Mouse (Mus musculus) MEL-GATA-1-ER (cell line): ENCODE data around the gene Mcoln1.

Experiments used
- DNase-seq: peaks from one replicate; pipeline ENCODE4 v3.0.0-alpha.2; 2012; ENCODE audit warnings: low read depth; ENCODE audit errors: extremely low read depth

The Mcoln1 gene

DNA sequence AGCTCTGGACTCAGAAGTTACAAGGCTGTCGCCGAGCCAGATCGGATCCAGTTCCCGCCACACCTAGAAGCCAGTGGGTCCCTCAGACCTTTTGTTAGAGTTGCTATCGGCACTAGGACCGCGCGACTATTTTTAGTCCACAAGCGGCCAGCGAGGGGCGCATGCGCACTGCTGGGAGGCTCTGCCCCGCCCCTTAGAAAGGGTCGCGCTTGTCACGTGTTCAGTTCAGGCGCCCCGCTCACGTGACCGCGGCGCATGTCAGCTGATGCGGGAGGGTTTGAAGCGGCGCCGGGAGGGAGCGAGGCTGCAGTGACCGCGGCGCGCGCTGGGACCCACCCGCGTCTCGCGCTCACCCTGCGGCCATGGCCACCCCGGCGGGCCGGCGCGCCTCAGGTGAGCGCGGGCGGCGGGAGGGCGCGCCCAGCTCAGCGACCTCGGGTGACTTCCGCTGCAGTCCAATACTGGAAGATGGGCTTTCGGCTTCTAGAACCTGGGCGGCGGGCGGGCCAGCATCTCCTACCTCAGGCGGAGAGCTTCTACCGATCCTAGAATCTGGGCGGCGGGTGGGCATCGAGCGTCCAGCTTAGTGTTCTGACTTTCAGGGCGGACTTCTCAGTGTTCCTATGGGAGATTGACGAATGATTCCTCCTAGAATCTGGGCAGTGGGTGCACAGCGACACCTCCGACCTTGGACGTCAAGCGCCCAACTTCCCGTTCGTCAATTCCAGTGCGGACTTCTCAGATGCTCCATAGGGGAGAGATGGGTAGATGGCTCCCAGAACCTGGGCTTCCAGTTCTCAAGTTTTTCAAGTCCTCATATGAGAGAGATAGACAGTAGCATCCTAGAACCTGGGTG, at the start of gene Mcoln1:
Gene Mcoln1 (plus strand): TSS at position 223 of the 856 bp plus-strand sequence.
- peak; percentile 89 for DNase-seq

DNA sequence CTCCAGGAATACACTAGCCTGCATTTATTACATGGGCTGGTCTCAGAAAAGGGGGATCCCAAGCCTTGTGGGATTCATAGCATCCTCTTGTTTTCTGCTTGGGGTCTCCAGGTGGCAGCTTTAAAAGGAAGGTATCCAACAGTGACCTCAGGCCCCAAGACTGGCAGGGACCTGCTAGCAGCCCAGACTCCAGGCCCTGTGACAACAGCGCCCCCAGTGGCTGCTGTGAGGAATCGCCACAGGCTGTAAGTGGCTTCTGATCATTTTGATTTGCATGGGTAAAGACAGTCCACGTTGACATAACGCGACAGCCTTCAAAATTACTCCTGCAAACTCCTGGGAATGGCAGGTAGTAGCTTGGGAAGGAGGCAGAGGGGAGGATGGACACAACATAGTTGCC, 49.6 kb upstream of the Mcoln1 start:
- DNase-seq, result peak; percentile 21

DNA sequence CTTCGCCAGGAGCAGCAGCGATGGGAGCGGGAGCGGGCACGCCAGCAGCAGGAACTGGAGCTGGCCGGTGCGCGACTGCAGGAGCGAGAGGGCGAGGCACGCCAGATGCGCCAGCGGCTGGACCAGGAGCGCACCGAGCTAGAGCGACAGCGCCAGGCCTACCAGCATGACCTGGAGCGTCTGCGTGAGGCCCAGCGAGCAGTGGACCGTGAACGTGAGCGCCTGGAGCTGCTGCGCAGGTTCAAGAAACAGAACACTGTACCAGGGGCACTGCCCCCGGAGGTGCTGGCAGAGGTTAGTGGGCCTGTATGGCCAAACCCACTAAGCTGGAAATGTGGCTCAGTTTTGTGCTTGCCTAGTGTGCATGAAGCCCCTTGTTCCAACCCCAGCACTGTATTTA, 48.3 kb upstream of the Mcoln1 start:
- DNase-seq, result no peak

DNA sequence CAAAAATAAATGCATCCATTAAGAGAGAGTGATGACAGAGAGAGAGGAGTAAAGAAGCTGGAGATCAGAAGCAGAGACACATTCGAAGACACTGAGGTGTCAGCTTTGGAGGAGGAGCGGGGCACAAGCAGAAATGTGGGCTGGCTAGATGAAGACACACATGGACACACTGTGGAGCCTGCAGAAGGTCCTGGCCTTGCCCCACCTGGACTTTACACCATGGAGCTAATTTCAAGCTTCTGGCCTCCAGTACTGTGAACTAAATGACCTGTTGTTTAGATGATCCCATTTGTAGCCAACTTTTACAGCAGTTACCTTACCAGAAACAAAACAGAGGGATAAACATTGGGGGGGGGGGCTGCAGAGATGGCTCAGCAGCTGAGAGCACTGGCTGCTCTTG, 37.0 kb upstream of the Mcoln1 start:
- no peak for DNase-seq

DNA sequence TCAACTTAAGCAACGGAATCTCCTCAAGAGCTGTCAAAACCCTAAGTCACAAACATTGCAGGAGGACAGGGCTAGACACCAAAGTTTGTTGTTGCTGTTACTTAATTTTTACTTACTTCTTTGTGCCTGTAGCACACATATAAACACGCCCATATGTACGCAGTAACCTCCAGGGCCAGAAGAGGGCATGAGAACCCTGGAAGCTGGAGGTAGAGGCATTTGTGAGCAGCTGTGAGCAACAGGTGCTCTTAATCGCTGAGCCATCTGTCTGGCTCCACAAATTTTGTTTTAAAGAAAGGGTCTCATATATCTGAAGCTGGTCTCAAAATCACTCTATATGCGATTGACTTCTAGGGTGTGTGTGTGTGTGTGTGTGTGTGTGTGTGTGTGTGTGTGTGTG, 35.9 kb upstream of the Mcoln1 start:
- peak; percentile 30 for DNase-seq

DNA sequence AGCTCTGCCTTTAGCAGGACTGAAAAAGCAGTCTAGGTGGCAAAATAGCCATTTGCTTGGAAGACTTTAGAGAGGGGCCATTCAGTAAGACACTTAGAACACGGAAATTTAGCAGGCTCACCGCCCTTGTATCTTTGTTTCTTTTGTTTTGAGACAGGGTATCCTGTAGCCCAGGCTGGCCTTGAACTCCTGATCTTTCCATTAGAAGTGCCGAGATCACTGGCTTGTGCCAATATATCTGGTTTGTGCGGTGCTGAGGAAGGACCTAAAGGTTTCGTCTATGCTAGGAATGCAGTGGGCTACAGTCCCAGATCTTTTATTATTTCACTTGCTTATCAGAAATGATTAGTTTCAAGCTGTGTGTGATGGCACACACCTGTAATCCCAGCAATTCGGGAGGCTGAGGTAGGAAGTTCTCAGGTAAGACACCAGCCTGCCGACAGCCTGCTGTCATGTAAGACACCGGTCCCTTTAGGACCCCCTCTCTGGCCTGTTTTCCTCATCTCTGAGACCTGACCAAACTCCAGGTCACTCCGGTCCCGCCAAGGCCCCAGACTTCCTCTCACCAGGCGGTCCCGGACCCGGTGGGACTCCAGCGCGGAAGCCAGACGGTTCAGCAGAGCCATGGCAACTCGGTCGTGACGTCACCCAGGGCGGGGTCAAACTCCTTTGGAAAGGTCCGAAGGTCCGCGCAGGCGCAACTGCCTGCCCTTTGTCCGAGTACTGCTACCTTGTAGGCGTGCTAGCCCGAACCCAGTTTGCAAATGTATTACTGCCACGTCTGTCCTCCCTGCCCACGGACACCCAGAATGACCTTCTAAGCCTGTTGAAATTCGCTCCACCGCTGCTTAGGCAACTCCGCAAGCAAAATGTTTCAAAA, 33.0 kb upstream of the Mcoln1 start, which contains the start of gene Pex11g:
Gene Pex11g (minus strand): TSS at position 675 of the 880 bp plus-strand sequence.
- peak; percentile 68 for DNase-seq

DNA sequence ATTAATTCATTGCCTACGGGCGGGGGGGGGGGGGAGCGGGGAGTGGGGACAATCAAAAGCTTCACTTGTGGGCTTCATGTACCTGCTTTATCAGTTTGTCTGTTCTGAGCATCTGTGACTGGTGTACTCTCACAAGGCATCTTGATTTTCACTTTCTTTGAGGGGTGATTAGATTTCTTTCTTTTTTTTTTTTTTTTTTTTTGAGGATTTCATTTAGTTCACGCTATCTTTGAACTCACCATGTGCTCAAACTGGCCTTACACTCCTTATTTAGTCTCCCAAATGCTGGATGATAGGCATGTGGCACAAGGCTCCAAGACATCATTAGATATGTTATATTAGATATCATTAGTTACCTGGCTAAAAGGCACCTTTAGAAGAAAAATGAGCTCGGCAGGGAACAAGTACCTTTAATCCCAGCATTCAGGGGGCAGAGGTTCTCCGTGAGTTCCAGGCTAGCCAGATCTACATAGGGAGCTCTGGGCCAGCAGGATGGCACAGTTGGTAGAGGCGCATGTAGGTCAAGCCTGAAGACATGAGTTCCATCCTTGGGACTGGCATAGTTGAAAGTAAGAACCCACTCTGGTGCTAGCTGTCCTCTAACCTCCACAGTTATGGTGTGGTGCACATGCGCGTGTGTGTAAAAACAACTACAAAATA, 32.2 kb upstream of the Mcoln1 start:
- no peak for DNase-seq

DNA sequence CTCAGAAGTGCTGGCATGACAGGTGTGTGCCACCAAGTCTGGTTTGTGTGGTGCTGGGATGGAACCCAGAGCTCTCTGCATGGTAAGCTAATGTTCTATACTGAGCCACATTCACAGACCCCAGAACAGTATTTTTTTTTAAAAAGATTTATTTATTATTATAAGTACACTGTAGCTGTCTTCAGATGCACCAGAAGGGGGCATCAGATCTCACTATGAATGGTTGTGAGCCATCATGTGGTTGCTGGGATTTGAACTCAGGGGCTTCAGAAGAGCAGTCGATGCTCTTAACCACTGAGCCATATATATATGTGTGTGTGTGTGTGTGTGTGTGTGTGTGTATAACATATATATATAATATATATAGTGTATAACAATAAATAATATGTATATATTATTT, 31.4 kb upstream of the Mcoln1 start:
- DNase-seq, result peak; percentile 22

DNA sequence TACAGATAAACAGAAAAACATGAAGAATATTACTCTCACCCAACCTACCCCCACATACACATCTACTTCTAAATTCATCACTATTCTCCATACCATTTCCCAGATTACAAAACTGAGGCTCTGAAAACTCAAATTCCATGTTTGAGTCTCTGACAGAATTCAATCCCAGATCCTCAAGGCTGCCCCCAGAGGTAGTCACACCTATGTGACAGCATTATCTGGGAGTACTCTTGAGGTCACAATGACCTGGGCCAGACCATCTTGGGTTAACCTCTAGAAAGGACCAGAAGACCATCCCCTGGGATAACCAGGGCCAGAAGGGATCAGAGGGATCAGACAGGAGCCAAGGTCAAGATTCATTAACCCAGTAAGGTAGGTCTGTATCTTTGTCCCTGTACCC, 29.7 kb upstream of the Mcoln1 start, which contains the start of gene Tex45:
Gene Tex45 (plus strand): TSS at position 301 of the 400 bp plus-strand sequence.
- no peak for DNase-seq

DNA sequence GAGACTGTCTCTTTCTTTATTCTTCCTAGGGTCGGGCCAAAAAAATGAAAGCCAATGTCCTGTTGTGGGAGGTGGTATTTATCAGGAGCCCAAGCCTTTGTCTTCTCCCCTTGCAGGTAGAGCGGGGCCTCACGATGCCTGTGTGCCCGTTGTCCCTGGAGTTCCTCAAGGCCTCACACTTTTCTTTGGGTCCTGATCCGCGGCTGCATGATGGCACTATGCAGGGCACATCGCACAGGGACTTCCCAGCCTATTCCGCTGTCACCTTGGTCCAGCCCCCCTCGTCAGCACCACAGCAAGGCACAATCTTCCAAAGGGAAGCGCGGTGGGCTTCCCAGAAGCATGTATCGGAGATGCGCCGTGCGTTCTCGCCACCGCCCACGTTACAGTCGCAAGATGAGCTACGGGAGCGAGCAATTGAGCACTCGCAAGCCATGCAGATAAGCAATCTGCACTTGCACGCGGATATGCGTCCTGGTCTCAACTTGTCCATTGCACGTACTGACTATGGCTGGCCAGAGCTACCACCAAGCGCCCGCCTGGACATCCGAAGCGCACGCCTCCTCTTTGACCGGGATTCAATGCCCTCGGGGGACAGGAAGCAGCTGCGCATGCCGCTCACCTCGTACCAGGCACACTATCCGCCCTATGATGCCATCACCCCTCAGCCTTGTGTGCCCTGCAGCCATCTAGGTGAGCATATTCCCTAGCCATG, 24.4 kb upstream of the Mcoln1 start:
- no peak for DNase-seq

DNA sequence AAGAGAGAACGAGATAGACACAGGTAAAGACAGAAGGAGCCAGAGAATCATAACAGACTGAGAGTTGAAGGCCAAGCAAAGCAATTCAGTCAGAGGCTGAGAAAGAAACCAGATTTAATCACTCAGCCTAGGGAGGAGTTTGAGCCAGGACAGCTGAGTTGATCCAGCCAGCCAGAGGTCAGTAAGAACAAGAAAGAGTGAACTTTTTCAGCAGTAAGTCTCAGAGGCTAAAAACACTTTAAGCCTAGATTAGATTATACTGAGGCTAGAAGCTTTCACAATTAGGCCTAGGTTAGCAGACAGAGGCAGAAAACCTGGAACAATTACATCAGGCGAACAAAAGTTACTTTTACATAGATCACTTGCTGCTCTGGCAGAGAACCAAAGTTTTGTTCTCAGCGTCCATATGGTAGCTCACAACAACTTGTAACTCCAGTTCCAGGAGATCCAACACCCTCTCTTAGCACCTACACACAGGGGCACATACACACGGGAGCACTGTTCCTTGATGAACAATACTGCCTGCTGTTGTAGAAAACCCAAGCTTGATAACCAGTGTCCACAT, 20.0 kb upstream of the Mcoln1 start:
- no peak for DNase-seq

DNA sequence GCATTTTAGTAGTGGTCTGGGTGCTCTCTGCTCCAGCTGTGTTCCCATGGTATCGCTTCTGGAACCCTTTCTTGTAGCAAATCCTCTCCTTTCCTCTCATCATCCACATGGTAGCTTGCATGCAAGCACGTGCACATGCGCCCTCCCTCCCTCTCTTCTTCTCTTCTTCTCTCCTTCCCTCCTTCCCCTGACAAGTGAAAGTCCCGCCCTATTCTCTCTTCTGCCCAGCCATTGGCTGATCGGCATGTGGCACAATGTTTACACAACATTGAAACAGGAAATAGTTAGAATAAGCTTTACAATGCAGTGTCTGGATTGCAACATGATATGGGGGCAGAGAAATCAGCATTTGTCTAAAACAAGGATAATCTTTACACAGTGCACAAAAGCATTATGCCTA, 18.7 kb upstream of the Mcoln1 start:
- peak; percentile 63 for DNase-seq

DNA sequence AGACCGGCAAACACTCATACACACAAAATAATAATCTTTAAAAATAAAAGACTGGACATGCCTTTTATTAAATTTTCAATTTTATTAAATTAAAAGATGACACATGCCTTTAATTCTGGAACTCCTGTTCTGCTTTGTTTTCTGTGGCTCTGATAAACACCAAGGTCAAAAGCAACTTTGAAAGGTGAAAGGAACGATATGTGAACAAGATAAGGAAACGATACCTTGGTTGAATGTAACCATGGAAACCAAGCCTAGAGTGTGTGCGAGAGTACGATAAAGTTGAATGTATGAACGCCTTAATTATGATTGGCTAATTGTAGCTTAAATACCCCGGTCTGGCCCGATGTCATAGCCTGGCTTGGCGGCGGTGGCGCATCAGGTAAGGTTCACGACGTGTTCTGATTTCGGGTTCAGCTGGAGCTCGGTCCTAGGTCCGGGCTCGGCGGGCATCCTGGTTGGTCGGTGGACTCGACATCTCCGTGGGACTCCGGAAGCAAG, 18.0 kb upstream of the Mcoln1 start:
- DNase-seq, result peak; percentile 40

DNA sequence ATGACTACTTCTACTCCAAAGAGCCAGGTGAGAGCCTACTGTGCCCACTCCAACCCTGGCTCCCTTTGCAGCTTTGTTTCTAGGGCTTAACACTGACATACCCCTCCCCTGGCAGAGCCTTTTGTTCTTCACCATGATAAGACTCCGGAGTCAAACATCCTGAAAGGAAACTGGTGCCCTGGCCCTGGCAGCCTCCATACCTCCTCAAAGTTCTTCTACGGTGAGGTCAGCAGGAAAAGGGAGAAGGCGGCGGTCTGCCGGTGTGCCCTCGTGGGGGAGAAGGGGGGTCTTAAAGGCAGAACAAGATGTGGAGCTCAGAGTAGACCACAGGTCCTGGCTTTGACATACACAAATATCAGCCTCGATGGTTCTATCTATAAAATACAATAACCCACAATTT, 16.7 kb upstream of the Mcoln1 start:
- no peak for DNase-seq

DNA sequence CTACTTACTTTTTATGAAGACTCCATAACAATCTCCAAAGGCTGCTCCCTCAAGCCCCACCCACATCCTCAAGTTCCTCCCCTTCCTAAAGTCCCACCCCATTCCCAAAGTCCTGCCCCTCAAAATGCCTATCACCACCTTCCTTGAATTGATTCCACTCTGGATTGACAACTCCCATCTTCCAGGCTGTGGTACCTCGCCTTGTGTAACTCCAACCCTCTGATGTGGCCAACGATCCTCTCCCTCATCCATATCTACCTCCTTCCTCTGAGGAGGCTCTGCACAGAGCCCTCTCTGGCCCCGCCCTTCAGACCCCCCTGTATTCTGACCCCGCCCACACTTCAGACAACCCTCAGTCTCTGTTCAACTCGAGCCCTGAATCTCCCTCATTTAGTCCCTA, 15.1 kb upstream of the Mcoln1 start:
- DNase-seq, result no peak

DNA sequence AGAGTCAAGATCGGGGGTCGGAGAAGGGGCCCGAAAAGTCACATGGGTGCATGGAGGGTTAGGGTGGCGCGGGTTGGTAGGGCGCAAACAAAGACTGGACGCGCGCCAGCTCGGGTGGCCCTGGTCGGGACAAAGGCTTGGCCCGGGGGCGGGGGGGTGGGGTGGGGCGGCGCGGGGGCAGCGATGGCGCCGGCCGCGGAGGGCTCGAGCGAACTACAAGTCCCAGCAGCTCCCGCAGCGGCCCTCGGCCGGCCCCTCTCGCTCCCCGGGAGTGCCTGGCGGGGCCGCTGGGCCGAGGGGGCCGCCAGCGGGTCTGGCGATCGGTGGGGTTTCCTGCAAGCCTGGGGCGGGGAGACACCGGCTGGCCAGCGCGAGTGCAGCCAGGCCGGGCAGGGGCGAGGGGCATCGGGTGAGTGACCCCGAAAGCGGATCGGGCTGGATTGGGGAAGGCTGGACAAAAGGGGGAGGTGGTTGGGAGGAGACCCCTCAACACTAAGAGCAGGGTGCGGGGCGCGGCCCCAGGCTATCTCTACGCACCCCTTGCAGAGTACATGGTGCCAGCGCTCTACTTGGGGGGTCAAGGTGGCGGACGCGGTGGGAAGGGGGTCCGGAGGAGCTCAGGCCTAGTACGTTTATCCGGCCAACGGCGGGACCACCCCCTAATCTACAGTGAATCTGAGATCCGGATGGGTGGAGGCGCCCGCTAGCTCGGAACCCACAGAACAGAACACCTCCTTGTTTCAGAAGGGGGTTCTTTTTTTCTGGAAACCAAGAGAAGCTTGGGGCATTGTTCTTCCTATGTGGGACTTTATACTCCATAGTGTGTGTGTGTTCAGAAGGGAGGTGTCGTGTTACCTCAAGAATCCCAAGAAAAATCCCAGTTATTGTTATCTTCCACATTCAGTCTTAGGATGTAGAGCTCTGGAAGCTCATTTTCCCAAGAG, 7.1 kb upstream of the Mcoln1 start, which contains the start of gene Zfp358:
Gene Zfp358 (plus strand): TSS at position 238 of the 944 bp plus-strand sequence.
- DNase-seq, result no peak

DNA sequence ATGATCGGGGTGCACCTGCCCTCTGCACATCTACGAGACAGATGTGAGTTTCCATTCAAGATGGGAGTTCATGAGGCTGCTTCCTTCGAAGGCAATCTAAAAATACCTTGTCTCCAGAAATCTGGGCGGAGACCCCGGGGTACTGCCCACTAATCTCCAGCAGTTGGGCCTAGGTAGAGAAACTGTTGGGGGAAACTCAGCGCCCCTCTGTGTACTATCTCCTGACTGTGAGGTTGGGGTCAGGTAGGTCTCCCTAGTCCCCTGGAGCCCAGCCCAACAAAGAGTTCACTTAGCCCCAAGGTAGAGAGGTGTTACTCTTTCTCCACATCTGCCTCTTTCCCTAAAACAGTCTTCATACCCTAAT, 6.4 kb upstream of the Mcoln1 start:
- no peak for DNase-seq

DNA sequence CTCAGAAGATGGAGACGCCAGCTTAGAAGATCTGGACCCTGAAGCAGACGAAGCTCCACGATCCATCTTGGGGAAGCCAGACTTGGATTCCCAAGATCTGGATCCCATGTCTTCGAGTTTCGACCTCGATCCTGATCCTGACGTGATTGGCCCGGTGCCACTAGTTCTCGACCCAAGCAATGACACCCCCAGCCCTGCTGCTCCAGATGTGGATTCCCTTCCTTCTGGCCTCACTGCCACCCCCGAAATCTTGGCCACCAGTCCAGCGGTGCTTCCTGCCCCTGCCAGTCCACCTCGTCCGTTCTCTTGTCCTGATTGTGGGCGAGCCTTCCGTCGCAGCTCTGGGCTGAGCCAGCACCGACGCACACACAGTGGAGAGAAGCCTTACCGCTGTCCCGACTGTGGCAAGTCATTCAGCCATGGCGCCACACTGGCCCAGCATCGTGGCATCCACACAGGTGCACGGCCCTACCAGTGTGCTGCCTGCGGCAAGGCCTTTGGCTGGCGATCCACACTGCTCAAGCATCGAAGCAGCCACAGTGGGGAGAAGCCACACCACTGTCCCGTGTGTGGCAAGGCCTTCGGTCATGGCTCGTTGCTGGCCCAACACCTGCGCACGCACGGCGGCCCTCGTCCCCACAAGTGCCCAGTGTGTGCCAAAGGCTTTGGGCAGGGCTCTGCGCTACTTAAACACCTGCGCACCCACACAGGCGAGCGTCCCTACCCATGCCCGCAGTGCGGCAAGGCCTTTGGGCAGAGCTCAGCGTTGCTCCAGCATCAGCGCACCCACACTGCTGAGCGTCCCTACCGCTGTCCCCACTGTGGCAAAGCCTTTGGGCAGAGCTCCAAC, 4.5 kb upstream of the Mcoln1 start:
- no peak for DNase-seq

DNA sequence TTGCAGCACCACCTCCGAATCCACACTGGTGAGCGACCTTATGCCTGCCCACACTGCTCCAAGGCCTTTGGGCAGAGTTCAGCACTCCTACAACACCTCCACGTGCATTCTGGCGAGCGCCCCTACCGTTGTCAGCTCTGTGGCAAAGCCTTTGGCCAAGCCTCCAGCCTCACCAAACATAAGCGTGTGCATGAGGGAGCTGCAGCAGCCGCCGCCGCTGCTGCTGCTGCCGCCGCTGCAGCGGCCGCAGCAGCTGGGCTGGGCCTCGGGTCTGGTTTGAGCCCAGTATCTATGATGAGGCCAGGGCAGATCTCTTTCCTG, 3.9 kb upstream of the Mcoln1 start:
- DNase-seq, result no peak
